Mouse (Mus musculus): Measurements from ENCODE around the gene Dnmbp.

GRCm38 (mm10) chr19:43926141-43926987 lies 13.6 kb downstream of the Dnmbp start:
- TF ChIP-seq GATA1 (IDR thresholded peaks at IDR 0.05; ENCODE audit: low read depth, low read length), result no peak
- no peak for TF ChIP-seq RAD21 (IDR thresholded peaks at IDR 0.05; ENCODE audit: low read depth, low read length)
- no peak for TF ChIP-seq EP300 (IDR thresholded peaks at IDR 0.05; ENCODE audit: low read depth in 1 of 2, low read length in 2 of 2)
- no peak for TF ChIP-seq POLR2A (IDR thresholded peaks at IDR 0.05; ENCODE audit: control insufficient read depth in 1 of 2, insufficient read depth in 1 of 2, low read depth in 1 of 2, low read length in 2 of 2, poor library complexity in 1 of 2)
- no peak for TF ChIP-seq CTCF (IDR thresholded peaks at IDR 0.05 in 2 of 3, conservative IDR thresholded peaks at IDR 0.05 in 1 of 3; ENCODE audit: control insufficient read depth in 1 of 3, insufficient read depth in 1 of 3, low read depth in 2 of 3, low read length in 3 of 3, poor library complexity in 1 of 3, severe bottlenecking in 1 of 3)
- no peak for TF ChIP-seq USF1 (IDR thresholded peaks at IDR 0.05; ENCODE audit: low read depth, low read length)
- no peak for TF ChIP-seq E2F4 (IDR thresholded peaks at IDR 0.05; ENCODE audit: borderline replicate concordance, low read depth, low read length)
- TF ChIP-seq POLR2AphosphoS2 (IDR thresholded peaks at IDR 0.05; ENCODE audit: low read length), result no peak

Measured in MEL (cell line).